Mouse (Mus musculus): Measurements from ENCODE around the gene Fbxo46. TPM values are rescaled to one million over a fixed set of nuclear protein-coding genes. Genes with fewer than 3 reads are reported as not detected.

Fbxo46 gene
- total and polyA plus RNA-seq, 3 experiments, result 10.1 to 13.7 TPM; not detected in 1

- H3K36me3 ChIP-seq (ENCODE audit: control insufficient read depth in 1 of 2, insufficient read depth in 2 of 2, low read length in 2 of 2), result peaks cover 0 to 8% of the 10 kb centered on the region in 2 experiments; a peak in 2 of 4 replicates
- peaks cover 5 to 17% of the 10 kb centered on the region in 2 experiments for H3K4me1 ChIP-seq (ENCODE audit: control insufficient read depth in 1 of 2, insufficient read depth in 2 of 2, low read length in 2 of 2)
- H3K4me3 ChIP-seq (ENCODE audit: control insufficient read depth in 1 of 2, insufficient read depth in 1 of 2, low read depth in 2 of 2, low read length in 2 of 2), result no peak overlapping the region
Measured at GRCm38 (mm10) chr7:19088813-19089212, 30.8 kb upstream of the Fbxo46 start.

GRCm38 (mm10) chr7:19091913-19092312, 27.7 kb upstream of the Fbxo46 start:
- Histone ChIP-seq H3K4me3 (ENCODE audit: control insufficient read depth in 1 of 2, insufficient read depth in 1 of 2, low read depth in 2 of 2, low read length in 2 of 2) (no peak overlapping the region), H3K27ac (ENCODE audit: control insufficient read depth, low read depth, low read length) (no peak overlapping the region), H3K9me3 (replicated peaks; ENCODE audit: insufficient read depth, low read length) (no peaks in the 10 kb centered on the region), H3K27me3 (ENCODE audit: control insufficient read depth in 1 of 2, insufficient read depth in 2 of 2, low read length in 2 of 2) (no peaks in the 10 kb centered on the region), H3K36me3 (ENCODE audit: control insufficient read depth in 1 of 2, insufficient read depth in 2 of 2, low read length in 2 of 2) (no peaks in the 10 kb centered on the region), H3K4me1 (ENCODE audit: control insufficient read depth in 1 of 2, insufficient read depth in 2 of 2, low read length in 2 of 2) (peaks cover 0 to 9% of the 10 kb centered on the region in 2 experiments; a peak in 3 of 4 replicates), H3K9ac (ENCODE audit: control insufficient read depth, low read depth, low read length, poor library complexity, severe bottlenecking) (no peak overlapping the region), H3K79me2 (ENCODE audit: control insufficient read depth, insufficient read depth, low read length, poor library complexity) (peaks cover 8% of the 10 kb centered on the region; the same call in 1 of the 2 replicates)
- TF ChIP-seq ZC3H11A (IDR thresholded peaks at IDR 0.05; ENCODE audit: low read depth, low read length), result no peak
- no peak for TF ChIP-seq MYC (IDR thresholded peaks at IDR 0.05; ENCODE audit: low read depth, low read length)
- TF ChIP-seq MYB (IDR thresholded peaks at IDR 0.05; ENCODE audit: low read depth, low read length), result no peak
- no peak for TF ChIP-seq TBP (IDR thresholded peaks at IDR 0.05; ENCODE audit: low read depth, low read length)
- no peak for TF ChIP-seq USF1 (IDR thresholded peaks at IDR 0.05; ENCODE audit: low read depth, low read length)
- TF ChIP-seq ELF1 (IDR thresholded peaks at IDR 0.05; ENCODE audit: low read depth, low read length), result no peak
- TF ChIP-seq CHD1 (IDR thresholded peaks at IDR 0.05; ENCODE audit: low read depth, low read length), result no peak
- TF ChIP-seq HCFC1 (IDR thresholded peaks at IDR 0.05; ENCODE audit: low read depth, low read length), result no peak
- TF ChIP-seq MAX (IDR thresholded peaks at IDR 0.05; ENCODE audit: low read length), result no peak
- no peak for TF ChIP-seq SMC3 (IDR thresholded peaks at IDR 0.05; ENCODE audit: low read depth, low read length)
- TF ChIP-seq TCF12 (IDR thresholded peaks at IDR 0.05; ENCODE audit: low read depth, low read length), result no peak
- TF ChIP-seq JUND (IDR thresholded peaks at IDR 0.05; ENCODE audit: low read depth, low read length), result no peak
- TF ChIP-seq KAT2A (conservative IDR thresholded peaks at IDR 0.05; ENCODE audit: low read depth, low read length), result no peak
- no peak for TF ChIP-seq MAFK (IDR thresholded peaks at IDR 0.05; ENCODE audit: borderline replicate concordance, low read depth, low read length)
- no peak for TF ChIP-seq EP300 (IDR thresholded peaks at IDR 0.05; ENCODE audit: low read depth in 1 of 2, low read length in 2 of 2)
- DNase-seq (ENCODE audit: low read depth, low spot score), result no peak

More at GRCm38 (mm10) chr7:19088813-19089212, 30.8 kb upstream of the Fbxo46 start:
- H3K9ac ChIP-seq (ENCODE audit: control insufficient read depth, low read depth, low read length, poor library complexity, severe bottlenecking), result no peak overlapping the region
- H3K79me2 ChIP-seq (ENCODE audit: control insufficient read depth, insufficient read depth, low read length, poor library complexity), result no peaks in the 10 kb centered on the region
- H3K9me3 ChIP-seq (replicated peaks; ENCODE audit: insufficient read depth, low read length), result no peaks in the 10 kb centered on the region
- DNase-seq (ENCODE audit: low read depth, low spot score), result peak; percentile 66
- peak; percentile 75 to 86 (median 81) for TF ChIP-seq CTCF (IDR thresholded peaks at IDR 0.05 in 2 of 3, conservative IDR thresholded peaks at IDR 0.05 in 1 of 3; ENCODE audit: control insufficient read depth in 1 of 3, insufficient read depth in 1 of 3, low read depth in 2 of 3, low read length in 3 of 3, poor library complexity in 1 of 3, severe bottlenecking in 1 of 3)
- peak; percentile 57 for TF ChIP-seq SMC3 (IDR thresholded peaks at IDR 0.05; ENCODE audit: low read depth, low read length)
- peak; percentile 40 for TF ChIP-seq RAD21 (IDR thresholded peaks at IDR 0.05; ENCODE audit: low read depth, low read length)
- TF ChIP-seq ZC3H11A (IDR thresholded peaks at IDR 0.05; ENCODE audit: low read depth, low read length), result peak; percentile 6; the same call in 1 of the 2 replicates
- no peak for TF ChIP-seq MAX (IDR thresholded peaks at IDR 0.05; ENCODE audit: low read length)
- H3K27ac ChIP-seq (ENCODE audit: control insufficient read depth, low read depth, low read length), result no peak overlapping the region
- no peaks in the 10 kb centered on the region for H3K27me3 ChIP-seq (ENCODE audit: control insufficient read depth in 1 of 2, insufficient read depth in 2 of 2, low read length in 2 of 2)
